Mouse (Mus musculus) bone marrow, adult 2 months (tissue): ENCODE measurements around the gene Lin7a. TPM values are rescaled to one million over a fixed set of nuclear protein-coding genes. Genes with fewer than 3 reads are reported as not detected.

Experiments used
- H3K27ac ChIP-seq: fragments of 200-500 bp; 2 replicates; pipeline ENCODE4 v1.5.1; 2012; ENCODE audit warnings: low read depth, mild to moderate bottlenecking, control low read depth, inconsistent platforms, low read length; ENCODE audit not compliant: control insufficient read depth, poor library complexity, insufficient read depth
- H3K4me1 ChIP-seq: fragments of 200-500 bp; 2 replicates; pipeline ENCODE4 v1.6.1; 2011; ENCODE audit warnings: low read length; ENCODE audit not compliant: control insufficient read depth, insufficient read depth
- H3K4me3 ChIP-seq: fragments of 200-500 bp; replicated peaks from 2 replicates; pipeline ENCODE3; 2011; ENCODE audit warnings: mild to moderate bottlenecking, low read depth, low read length, control low read depth; ENCODE audit not compliant: control insufficient read depth
- CTCF ChIP-seq: fragments of 200-500 bp; IDR thresholded peaks from 2 replicates; pipeline ENCODE4 v1.5.1; 2011; ENCODE audit warnings: low read length, control low read depth; ENCODE audit not compliant: control insufficient read depth, insufficient read depth
- POLR2A ChIP-seq: fragments of 200-500 bp; IDR thresholded peaks from 2 replicates; pipeline ENCODE4 v1.6.1; 2011; ENCODE audit warnings: low read depth, mild to moderate bottlenecking, control low read depth, low read length, borderline replicate concordance; ENCODE audit not compliant: control insufficient read depth
- WGBS: fragments of 180-500 bp; shearing (Covaris S2); methylation state at CpG from one replicate; pipeline ENCODE4 v1.1.7; 2018; 5-methylcytosine and 5-hydroxymethylcytosine counted together
- polyA plus RNA-seq: library from polyadenylated mRNA; stranded (reverse); fragments of >200 nt; gene quantifications from 2 replicates; pipeline ENCODE4 v1.2.4, GENCODE M21; 2011; ENCODE audit warnings: low replicate concordance; ENCODE audit not compliant: missing spikeins, insufficient read depth, insufficient read length

Gene Lin7a
- 0.65 TPM in 1 of 2 replicates, not detected in the other for polyA plus RNA-seq

DNA sequence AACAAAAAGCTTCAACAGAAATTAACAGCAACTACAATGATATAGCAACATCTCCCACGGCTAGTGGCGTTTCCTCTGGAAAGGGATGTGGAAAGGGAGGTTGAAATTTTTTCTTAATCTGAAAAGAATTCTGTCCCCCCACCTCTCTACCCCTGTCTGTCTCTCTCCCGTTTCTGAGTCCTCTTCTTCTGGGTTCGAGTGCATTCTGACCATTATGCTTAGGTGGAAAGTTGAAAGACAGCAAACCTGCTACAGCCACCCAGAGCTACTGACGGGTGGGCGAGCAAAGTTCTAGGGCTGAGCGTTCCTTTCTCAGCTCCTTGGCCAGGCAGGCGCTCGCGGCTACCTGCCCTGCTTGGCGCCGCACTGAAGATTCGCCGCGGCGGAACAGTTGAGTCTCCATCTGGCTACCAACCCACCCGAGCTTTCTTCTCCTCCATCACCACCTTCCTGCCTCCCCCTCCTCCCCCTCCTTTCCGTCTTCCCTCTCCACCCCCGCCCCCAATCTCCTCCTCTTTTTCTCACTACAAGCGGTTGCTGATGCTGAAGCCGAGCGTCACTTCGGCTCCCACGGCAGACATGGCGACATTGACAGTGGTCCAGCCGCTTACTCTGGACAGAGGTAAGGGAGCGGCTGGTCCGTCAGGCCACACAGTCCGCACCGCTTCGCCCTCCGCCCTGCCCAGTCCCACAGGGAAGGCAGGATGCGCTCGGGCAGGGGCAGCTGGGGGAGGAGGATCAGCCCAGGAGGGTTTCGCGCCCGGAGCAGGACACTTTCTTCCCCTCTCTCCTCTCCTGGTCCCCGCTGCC lies at the start of gene Lin7a:
Lin7a (plus strand) TSS at position 366 of the 810 bp plus-strand sequence.
- Histone ChIP-seq H3K4me1 (no peaks in the 10 kb centered on the region), H3K4me3 (no peak within 1 kb of the TSS), H3K27ac (no peak within 1 kb of the TSS)
- WGBS: 5% methylated on average over 38 of the region's 38 CpGs
- TF ChIP-seq POLR2A: no peak
- no peak for TF ChIP-seq CTCF

DNA sequence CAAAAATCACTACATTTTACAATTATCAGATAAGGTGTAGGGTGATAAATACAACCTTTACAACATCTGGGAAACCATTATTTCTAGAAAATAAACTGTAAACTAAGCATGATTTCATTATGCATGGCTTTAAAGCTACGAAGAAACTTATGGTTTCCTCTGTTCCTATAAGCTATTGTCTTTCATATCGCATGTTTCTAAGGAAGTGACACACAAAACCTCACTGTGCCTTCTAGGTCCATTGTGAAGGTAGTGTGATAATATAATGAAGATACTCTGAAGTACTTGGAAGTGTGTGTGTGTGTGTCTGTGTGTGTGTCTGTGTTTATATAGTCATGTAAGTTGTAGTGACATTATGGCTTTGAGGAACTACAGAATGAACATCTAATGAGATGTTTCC lies 49.8 kb upstream of the Lin7a start:
- H3K4me3 ChIP-seq: no peak overlapping the region
- no peak overlapping the region for H3K27ac ChIP-seq
- H3K4me1 ChIP-seq: no peaks in the 10 kb centered on the region
- TF ChIP-seq POLR2A (no peak), CTCF (no peak)
- WGBS: 60% methylated on average over 2 of the region's 2 CpGs

DNA sequence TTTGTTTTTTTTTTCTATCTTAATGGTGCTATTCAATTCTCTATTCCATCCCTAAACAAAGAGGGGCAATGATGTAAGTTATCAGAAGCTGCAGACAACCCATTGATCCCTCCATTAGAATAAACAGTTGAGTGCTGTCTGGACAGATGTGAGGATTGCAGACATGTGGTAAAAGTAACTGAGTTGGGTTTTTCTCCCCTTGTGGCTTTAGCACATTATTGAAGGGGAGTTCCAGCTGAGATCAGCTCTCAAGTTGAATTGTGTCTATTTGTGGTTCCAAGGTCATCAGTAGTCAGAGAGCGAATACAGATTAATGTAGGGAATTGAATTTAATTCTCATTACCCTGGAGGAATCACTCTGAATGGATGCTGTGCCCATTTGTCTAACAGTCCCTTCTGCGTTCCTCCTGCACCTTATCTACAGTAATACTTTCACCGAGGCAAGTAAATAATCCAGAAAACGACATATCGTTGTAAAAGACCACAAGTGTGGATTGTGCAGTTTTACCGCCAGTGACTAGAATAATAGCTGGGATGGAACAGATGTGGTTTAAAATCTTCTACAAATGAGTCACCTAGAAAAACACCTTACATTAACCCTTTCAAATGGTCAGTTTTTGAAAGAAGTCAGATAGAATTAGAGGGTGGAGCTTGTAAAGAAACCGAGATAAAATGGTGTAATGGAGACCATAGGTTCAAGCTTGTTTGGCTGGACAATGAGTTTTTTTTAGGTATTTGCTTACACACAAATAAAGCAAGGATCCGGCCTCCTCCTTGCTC lies 48.9 kb upstream of the Lin7a start:
- no peak for TF ChIP-seq POLR2A
- TF ChIP-seq CTCF: no peak
- 77% methylated on average over 8 of the region's 8 CpGs for WGBS
- no peak overlapping the region for H3K4me3 ChIP-seq
- H3K27ac ChIP-seq: no peak overlapping the region
- H3K4me1 ChIP-seq: no peaks in the 10 kb centered on the region

DNA sequence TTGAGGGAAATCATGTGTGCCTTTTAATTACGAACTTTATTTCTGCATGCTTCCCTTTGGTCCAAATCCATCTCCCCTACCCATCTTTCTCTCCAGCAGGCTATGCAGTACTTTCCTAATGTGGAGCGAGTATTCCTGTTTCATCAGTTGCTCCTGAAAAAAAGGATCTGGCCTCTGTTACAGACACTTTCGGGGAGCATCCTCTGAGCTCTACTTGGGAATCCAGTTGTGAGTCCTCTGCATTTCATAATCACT lies 48.4 kb upstream of the Lin7a start:
- H3K4me1 ChIP-seq: no peaks in the 10 kb centered on the region
- no peak for TF ChIP-seq CTCF
- no peak for TF ChIP-seq POLR2A
- no peak overlapping the region for H3K27ac ChIP-seq
- WGBS: 68% methylated on average over 3 of the region's 3 CpGs
- no peak overlapping the region for H3K4me3 ChIP-seq

GRCm38 (mm10) chr10:107223821-107224220 lies 47.7 kb upstream of the Lin7a start:
- Histone ChIP-seq H3K4me1 (no peaks in the 10 kb centered on the region), H3K27ac (no peak overlapping the region), H3K4me3 (no peak overlapping the region)
- TF ChIP-seq POLR2A: no peak
- TF ChIP-seq CTCF: no peak
- 77% methylated on average over 3 of the region's 3 CpGs for WGBS

DNA sequence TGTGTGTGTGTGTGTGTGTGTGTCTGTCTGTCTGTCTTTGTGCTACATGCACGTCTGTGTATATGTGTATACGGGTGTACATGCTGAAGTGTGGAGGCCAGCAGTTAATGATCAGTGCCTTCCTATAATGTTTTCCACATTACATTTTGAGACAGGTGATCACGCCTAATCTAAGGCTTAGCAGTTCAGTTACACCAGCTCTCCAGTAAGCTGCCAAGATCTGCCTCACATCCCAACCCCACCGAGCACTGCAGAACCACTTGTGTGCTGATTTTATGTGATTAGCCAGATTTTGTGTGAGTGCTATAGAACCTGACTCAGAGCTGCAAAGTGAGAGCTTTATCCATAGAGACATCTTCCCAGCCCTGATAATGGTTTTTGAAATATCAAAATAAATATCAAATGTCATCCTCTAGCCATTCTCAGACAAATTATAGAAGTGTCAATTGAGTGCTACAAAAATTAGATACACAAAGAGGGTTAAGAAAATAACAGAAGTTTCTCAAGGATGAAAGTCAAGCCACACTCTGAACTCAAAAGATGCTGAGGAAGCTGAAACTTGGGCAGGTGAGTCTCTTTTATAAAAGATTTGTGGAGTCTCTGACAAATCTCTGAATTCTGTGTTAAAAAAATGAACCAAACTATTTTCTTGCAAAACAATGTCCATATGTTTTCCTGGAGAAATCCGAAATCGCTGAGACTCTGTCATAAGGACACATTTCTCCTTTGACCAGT lies 46.7 kb upstream of the Lin7a start:
- TF ChIP-seq POLR2A (no peak), CTCF (no peak)
- H3K4me1 ChIP-seq: no peaks in the 10 kb centered on the region
- no peak overlapping the region for H3K27ac ChIP-seq
- no peak overlapping the region for H3K4me3 ChIP-seq
- 79% methylated on average over 6 of the region's 6 CpGs for WGBS

DNA sequence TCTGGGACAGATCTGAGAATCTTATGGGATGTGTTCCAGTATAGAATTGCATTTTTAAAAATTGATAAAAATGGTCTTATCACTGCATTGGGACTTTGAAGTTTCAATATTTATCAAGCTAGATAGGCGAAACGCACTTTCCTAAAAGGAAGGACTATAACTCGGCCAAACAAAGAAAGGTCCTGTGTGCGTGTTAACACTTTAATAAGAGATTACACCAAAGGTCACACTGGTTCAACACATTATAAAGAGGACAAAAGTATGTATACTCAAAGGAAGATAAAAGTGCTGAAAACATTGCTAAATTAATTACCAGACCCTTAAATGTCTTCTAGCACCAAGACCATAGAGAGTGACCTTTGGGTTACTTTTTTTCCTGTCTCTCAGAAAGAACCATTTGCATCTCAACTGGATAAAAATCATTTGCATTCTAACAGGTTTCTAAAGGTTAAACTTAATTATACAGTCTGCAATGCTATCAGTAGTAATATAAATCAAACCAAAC lies 46.1 kb upstream of the Lin7a start:
- TF ChIP-seq POLR2A (no peak), CTCF (no peak)
- no peak overlapping the region for H3K27ac ChIP-seq
- 93% methylated on average over 4 of the region's 4 CpGs for WGBS
- no peaks in the 10 kb centered on the region for H3K4me1 ChIP-seq
- no peak overlapping the region for H3K4me3 ChIP-seq

DNA sequence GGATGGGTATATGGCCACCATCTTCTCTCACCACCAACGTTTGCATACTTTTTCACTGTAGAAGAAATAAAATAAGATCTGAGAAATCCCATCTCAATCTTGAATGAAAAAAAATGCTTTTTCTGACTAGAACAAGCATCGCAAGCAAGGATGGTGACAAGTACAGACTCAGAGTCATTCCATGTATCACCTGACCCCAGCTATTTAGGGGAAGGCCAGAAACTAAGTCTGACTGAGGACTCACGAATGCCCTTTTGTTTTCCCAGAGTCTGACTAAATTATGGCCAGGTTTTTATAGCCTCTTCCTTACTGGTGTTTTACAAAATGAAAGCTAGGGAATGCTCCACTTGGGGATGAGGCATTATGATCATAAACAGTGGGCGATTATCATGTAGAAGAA lies 45.6 kb upstream of the Lin7a start:
- TF ChIP-seq POLR2A (no peak), CTCF (no peak)
- WGBS: 74% methylated on average over 4 of the region's 4 CpGs
- Histone ChIP-seq H3K4me3 (no peak overlapping the region), H3K27ac (no peak overlapping the region), H3K4me1 (no peaks in the 10 kb centered on the region)
